In the genomic region with DNA sequence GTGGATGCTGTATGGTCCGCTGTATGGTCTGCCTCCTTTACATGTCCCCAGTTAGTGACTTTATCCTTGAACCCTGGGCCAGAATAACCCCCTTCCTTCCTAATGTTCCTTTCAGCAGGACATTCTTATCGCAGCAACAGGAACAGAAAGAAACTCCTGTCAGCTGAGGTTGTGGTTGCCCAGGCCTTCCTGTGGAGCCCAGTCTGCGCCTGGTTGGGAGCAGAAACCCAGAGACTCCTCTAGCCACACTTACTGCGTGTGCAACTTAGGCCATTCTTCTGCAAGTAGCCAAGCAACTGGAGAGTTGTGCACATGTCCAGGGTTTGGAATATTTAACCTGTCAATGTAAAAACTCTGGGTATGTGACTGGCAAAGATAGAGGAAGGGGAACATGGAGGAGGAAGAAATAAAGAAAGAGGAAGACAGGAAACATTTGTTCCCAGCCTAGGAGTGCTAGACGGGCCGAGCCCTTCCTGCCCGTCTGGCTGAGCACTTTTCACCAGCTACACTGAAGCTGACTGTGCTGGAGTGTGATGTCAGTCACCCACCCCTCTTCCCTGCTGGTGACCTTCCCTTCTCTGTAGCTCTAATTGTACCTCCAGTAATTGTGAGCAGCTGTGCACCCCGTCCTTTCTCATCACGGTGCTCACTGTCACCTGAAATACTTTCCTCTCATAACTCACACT, we compare ENCODE assay signal across 12 mouse cellular contexts.
A peak's percentile ranks its signal among the peaks of the same experiment; 100 is the strongest.
DNase-seq lines count a peak whose midpoint lies in the region; ATAC-seq lines count a peak whose summit lies in the region.
"Had no signal": no experiment of that assay in that cellular context is flagged by ENCODE, and none has a peak within 500 bp of the region (broad histone marks: within the 10 kb centered on the region; RNA-seq: fewer than 3 reads in every experiment).

No protein-coding gene starts in this region.

- H3K9me3 ChIP-seq in liver, embryonic 12.5 days (replicated peaks), result no peaks in the 10 kb centered on the region
- no peaks in the 10 kb centered on the region for H3K9me3 ChIP-seq in liver, embryonic 11.5 days (ENCODE audit: control insufficient read depth, low read length)
- no peaks in the 10 kb centered on the region for H3K9me3 ChIP-seq in embryonic facial prominence, embryonic 11.5 days (replicated peaks; ENCODE audit: control insufficient read depth, low read length)
- H3K9me3 ChIP-seq in limb, embryonic 15.5 days, result no peaks in the 10 kb centered on the region
- H3K9me3 ChIP-seq in intestine, embryonic 16.5 days (ENCODE audit: control insufficient read depth, low read length), result no peaks in the 10 kb centered on the region

- DNase-seq in frontal cortex, postnatal 14 days (ENCODE audit: low spot score in 2 of 2), result no peak
- no peak for DNase-seq in liver, embryonic 11.5 days (ENCODE audit: low spot score)
- DNase-seq in embryonic facial prominence, embryonic 11.5 days (ENCODE audit: low spot score), result peak; percentile 43
- no peak for DNase-seq in adrenal gland, adult 2 months

- 26% methylated on average over 9 of the region's 9 CpGs for WGBS in liver, embryonic 12.5 days (ENCODE audit: insufficient replicate concordance)
- WGBS in liver, embryonic 11.5 days, result 36% methylated on average over 9 of the region's 9 CpGs
- WGBS in embryonic facial prominence, embryonic 11.5 days, result 42% methylated on average over 9 of the region's 9 CpGs
- WGBS in limb, embryonic 15.5 days, result 35% methylated on average over 9 of the region's 9 CpGs
- 59% methylated on average over 9 of the region's 9 CpGs for WGBS in intestine, embryonic 16.5 days

- H3K27me3 ChIP-seq in liver, embryonic 12.5 days (replicated peaks), result no peaks in the 10 kb centered on the region
- no peaks in the 10 kb centered on the region for H3K27me3 ChIP-seq in liver, embryonic 11.5 days (replicated peaks; ENCODE audit: control insufficient read depth, insufficient read depth, low read length)
- no peaks in the 10 kb centered on the region for H3K27me3 ChIP-seq in embryonic facial prominence, embryonic 11.5 days (ENCODE audit: control insufficient read depth, insufficient read depth, low read length)
- no peaks in the 10 kb centered on the region for H3K27me3 ChIP-seq in limb, embryonic 15.5 days
- no peaks in the 10 kb centered on the region for H3K27me3 ChIP-seq in intestine, embryonic 16.5 days (replicated peaks; ENCODE audit: control insufficient read depth, insufficient read depth, low read length)
- H3K27me3 ChIP-seq: Patski had no signal

- no peak overlapping the region for H3K4me3 ChIP-seq in liver, embryonic 12.5 days
- H3K4me3 ChIP-seq in liver, embryonic 11.5 days (ENCODE audit: low read depth, low read length), result no peak overlapping the region
- H3K4me3 ChIP-seq in embryonic facial prominence, embryonic 11.5 days (ENCODE audit: low read depth, low read length), result no peak overlapping the region
- H3K4me3 ChIP-seq in limb, embryonic 15.5 days, result no peak overlapping the region
- H3K4me3 ChIP-seq in intestine, embryonic 16.5 days (ENCODE audit: low read length), result no peak overlapping the region
- H3K4me3 ChIP-seq: left cerebral cortex, adult 2 months had no signal

- H3K36me3 ChIP-seq in liver, embryonic 12.5 days, result no peaks in the 10 kb centered on the region
- H3K36me3 ChIP-seq in liver, embryonic 11.5 days (ENCODE audit: control insufficient read depth, insufficient read depth, low read length), result no peaks in the 10 kb centered on the region
- H3K36me3 ChIP-seq in embryonic facial prominence, embryonic 11.5 days (replicated peaks; ENCODE audit: control insufficient read depth, insufficient read depth, low read depth, low read length), result no peaks in the 10 kb centered on the region
- H3K36me3 ChIP-seq in limb, embryonic 15.5 days, result no peaks in the 10 kb centered on the region
- no peaks in the 10 kb centered on the region for H3K36me3 ChIP-seq in intestine, embryonic 16.5 days (ENCODE audit: control insufficient read depth, insufficient read depth, low read length)

- no peak overlapping the region for H3K4me2 ChIP-seq in liver, embryonic 12.5 days
- H3K4me2 ChIP-seq in liver, embryonic 11.5 days, result no peak overlapping the region; the same call in 1 of the 2 replicates
- no peak overlapping the region for H3K4me2 ChIP-seq in embryonic facial prominence, embryonic 11.5 days (ENCODE audit: low read depth, low read length)
- H3K4me2 ChIP-seq in limb, embryonic 15.5 days, result no peak overlapping the region
- no peak overlapping the region for H3K4me2 ChIP-seq in intestine, embryonic 16.5 days (ENCODE audit: low read depth, low read length)

- peak overlapping the region; percentile 22; the same call in 1 of the 2 replicates for H3K27ac ChIP-seq in liver, embryonic 12.5 days
- H3K27ac ChIP-seq in liver, embryonic 11.5 days (ENCODE audit: low read depth, low read length), result no peak overlapping the region; the same call in 1 of the 2 replicates
- no peak overlapping the region for H3K27ac ChIP-seq in embryonic facial prominence, embryonic 11.5 days (replicated peaks; ENCODE audit: low read depth, low read length)
- peak overlapping the region; percentile 33; the same call in 1 of the 2 replicates for H3K27ac ChIP-seq in limb, embryonic 15.5 days
- H3K27ac ChIP-seq in intestine, embryonic 16.5 days (ENCODE audit: low read length), result no peak overlapping the region
- H3K27ac ChIP-seq: left cerebral cortex, adult 2 months; macrophage had no signal

- no peak overlapping the region for H3K9ac ChIP-seq in liver, embryonic 12.5 days
- no peak overlapping the region for H3K9ac ChIP-seq in liver, embryonic 11.5 days (ENCODE audit: low read depth, low read length)
- H3K9ac ChIP-seq in embryonic facial prominence, embryonic 11.5 days (replicated peaks; ENCODE audit: low read length), result no peak overlapping the region
- no peak overlapping the region for H3K9ac ChIP-seq in limb, embryonic 15.5 days
- no peak overlapping the region for H3K9ac ChIP-seq in intestine, embryonic 16.5 days (ENCODE audit: low read depth, low read length)

- ATAC-seq in frontal cortex, adult (ENCODE audit: low TSS enrichment), result peak; percentile 52; the same call in 1 of the 2 replicates
- no peak for ATAC-seq in liver, embryonic 12.5 days
- ATAC-seq in liver, embryonic 11.5 days (replicated peaks; ENCODE audit: low FRiP score), result no peak
- no peak; the same call in 1 of the 2 replicates for ATAC-seq in embryonic facial prominence, embryonic 11.5 days (replicated peaks; ENCODE audit: insufficient number of reproducible peaks, low FRiP score, low TSS enrichment, low read depth)
- ATAC-seq in limb, embryonic 15.5 days (ENCODE audit: insufficient number of reproducible peaks, low FRiP score, low TSS enrichment, low read depth), result no peak
- no peak for ATAC-seq in intestine, embryonic 16.5 days
- ATAC-seq: intestine, postnatal 0 days; Patski had no signal

- H3K4me1 ChIP-seq in liver, embryonic 12.5 days, result peaks cover 53% of the 10 kb centered on the region
- H3K4me1 ChIP-seq in liver, embryonic 11.5 days (replicated peaks; ENCODE audit: control insufficient read depth, insufficient read depth, low read length), result peaks cover 31% of the 10 kb centered on the region
- no peaks in the 10 kb centered on the region; the same call in 1 of the 2 replicates for H3K4me1 ChIP-seq in embryonic facial prominence, embryonic 11.5 days (ENCODE audit: control insufficient read depth, insufficient read depth, low read length)
- peaks cover 5% of the 10 kb centered on the region; the same call in 1 of the 2 replicates for H3K4me1 ChIP-seq in limb, embryonic 15.5 days
- peaks cover 6% of the 10 kb centered on the region; the same call in 1 of the 2 replicates for H3K4me1 ChIP-seq in intestine, embryonic 16.5 days (ENCODE audit: control insufficient read depth, insufficient read depth, low read length)

Comparison
In these comparisons a context has a peak if more than half of its experiments do, and no peak if none do; other contexts are left out.
1. H3K27ac ChIP-seq: peak in liver, embryonic 12.5 days (single experiment) and limb, embryonic 15.5 days (single experiment); none in liver, embryonic 11.5 days (single experiment), embryonic facial prominence, embryonic 11.5 days (single experiment) and intestine, embryonic 16.5 days (single experiment).